Mouse (Mus musculus) 3134 (cell line): ENCODE measurements around the gene Gapdhs.
"Not testable (repeated sequence)": the region's sequence is repeated elsewhere in the genome, so short reads cannot be mapped to it uniquely, and the experiment has no call there.

Experiments used
- DNase-seq: peaks from one replicate; pipeline ENCODE4 v3.0.0-alpha.2; 2011; ENCODE audit warnings: low spot score; ENCODE audit not compliant: insufficient read length; ENCODE audit errors: extremely low read depth

Gapdhs gene

DNA sequence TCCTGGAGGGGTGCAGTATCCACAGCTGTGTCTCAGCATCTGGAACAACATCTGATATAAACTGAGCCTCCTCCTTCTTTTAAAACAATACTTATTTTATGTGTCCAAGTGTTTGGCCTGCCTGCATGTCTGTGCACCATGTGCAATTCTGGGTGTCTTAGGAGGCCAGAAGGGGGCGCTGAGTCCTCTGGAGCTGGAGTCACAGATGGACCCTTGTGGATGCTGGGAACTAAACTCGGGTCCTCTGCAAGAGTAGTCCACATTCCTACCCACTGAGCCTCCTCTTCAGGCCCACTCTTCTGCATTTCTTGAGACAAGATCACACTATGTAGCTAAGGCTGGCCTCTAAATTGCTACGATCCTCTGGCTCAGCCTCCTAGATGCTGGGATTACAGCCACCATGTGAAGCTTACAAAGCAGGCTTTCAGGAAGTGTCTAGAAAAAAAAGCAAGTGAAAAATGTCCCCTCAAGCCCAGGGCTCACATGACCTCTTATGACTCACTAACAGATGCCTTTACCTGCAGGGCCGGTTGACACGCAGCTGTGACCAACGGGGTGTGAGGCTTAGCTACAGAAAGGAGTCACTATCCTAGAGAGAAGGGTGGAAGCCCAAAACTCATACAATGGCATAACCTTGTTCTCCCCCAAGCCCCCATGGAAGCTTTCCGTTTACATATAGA is 4.2 kb upstream of the Gapdhs start:
- DNase-seq, result no peak

DNA sequence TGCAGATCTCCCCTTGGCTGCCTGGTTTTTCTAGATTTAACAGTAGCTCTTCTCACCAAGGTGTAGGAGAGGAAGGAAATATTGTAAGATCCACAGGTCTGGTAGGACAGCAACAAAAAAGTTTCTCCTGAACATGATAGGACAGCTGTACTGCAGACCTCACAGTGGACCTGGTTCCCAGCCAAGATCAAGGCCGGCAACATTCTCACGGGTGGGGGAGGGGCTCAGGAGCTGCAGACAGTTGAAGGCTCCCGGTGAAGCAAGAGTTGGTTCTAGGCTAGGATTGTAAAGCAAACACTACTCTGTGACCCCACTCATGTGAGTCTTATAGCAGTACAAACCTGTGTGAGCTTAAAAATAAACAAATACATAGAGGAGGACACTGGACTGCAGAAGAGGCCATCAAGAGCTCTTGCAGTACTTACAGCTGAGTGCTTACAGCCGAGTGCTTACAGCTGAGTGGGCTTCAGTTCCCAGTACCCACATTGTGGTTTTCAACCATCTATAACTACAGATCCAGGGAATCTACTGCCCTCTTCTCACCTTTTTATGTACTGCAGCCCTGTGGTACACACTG is 629 bp upstream of the Gapdhs start:
- DNase-seq, result no peak

DNA sequence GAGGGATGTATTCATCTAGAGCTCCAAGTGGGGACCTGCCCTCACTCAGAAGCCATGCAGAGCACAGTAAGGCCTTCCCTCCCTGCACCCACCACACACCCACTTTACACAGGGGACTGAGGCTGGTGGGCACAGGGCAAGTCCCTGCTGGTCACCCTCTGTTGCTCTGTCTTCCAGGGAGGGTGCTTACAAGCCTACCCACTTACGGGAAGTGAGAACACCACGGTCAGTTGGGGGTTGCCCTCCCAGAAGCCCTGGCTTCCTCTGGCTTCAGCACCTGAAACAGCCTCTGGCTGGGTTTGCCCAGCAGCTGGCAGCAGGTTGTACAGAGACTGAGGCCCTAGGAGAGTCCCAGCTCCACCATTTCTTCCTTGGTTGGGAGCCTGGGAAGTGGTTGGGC is 911 bp downstream of the Gapdhs start:
- not testable (repeated sequence) for DNase-seq

DNA sequence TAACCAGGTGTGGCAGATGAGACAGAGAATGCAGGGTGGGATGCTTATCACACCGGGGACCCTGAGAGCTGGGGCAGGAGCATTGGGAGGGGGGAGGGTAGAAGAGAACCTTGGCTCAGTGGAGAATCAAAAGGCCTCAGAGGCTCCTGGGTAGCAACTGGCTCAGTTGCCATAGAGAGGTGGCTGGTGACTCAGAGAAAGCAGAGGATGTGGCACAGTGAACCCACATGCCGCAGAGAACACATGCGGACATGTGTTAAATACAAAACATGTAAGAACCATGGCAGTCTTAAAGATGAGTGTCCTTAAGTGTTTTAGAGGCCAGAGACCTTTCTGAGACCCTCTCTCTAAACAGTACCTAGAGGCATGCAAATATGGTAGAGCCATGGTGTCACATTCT is 7.3 kb downstream of the Gapdhs start:
- no peak for DNase-seq

DNA sequence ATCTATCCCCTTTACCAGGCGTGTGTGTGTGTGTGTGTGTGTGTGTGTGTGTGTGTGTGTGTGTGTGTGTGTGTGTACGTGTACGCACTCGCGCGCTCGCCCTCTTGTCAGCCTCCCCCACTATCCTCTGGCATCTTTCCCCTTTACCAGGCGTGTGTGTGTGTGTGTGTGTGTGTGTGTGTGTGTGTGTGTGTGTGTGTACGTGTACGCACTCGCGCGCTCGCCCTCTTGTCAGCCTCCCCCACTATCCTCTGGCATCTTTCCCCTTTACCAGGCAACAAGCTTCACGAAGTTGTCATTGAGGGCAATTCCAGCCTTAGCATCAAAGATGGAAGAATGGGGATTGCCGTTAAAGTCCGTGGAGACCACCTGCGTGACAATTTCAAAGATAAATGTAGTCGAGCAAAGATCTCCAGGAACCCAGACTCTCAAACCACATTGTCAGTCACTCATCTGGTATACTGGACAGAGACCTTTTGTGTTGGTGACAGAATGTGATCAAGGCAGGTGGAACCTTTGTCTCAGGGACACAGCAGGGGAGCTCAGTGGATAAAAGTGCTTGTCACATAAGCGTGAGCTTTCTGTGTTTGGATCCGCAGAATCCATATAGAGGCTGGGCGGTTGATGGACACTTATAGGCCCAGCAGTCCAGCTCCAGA is 13.3 kb downstream of the Gapdhs start:
- DNase-seq, result not testable (repeated sequence)

DNA sequence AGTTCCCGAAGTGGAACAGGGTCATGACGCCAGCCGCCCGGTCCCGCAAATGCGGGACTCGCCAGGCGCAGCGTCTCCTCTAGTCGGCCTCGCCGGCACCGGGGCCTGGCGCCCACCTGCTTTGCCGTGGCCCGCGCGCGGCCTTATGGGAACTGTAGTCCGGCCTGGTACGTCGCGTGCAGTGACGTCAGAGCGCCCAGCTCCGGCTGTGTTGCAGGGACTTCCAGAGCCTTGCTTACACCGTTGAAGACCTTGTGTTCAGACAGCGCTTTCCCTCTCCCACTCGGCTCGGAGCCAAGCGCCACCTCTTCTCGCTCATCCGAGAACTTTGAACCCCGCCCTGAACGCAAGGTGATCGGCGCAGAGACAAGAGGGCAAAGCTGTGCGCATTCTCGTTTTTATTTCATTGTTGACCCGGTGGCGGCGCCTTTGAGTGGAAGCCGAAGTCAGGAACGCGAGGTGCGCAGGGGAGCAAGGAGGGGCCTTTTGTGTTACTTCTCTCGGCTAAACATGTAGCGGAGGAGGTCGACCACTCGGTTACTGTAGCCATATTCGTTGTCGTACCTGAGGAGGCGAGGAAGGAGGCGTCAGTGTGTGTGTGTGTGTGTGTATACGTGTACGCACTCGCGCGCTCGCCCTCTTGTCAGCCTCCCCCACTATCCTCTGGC is 14.0 kb downstream of the Gapdhs start, which contains the start of gene Tmem147:
Gene Tmem147, minus strand, starts transcription at position 145 of the 668 bp plus-strand sequence.
- DNase-seq, result peak; percentile 94

DNA sequence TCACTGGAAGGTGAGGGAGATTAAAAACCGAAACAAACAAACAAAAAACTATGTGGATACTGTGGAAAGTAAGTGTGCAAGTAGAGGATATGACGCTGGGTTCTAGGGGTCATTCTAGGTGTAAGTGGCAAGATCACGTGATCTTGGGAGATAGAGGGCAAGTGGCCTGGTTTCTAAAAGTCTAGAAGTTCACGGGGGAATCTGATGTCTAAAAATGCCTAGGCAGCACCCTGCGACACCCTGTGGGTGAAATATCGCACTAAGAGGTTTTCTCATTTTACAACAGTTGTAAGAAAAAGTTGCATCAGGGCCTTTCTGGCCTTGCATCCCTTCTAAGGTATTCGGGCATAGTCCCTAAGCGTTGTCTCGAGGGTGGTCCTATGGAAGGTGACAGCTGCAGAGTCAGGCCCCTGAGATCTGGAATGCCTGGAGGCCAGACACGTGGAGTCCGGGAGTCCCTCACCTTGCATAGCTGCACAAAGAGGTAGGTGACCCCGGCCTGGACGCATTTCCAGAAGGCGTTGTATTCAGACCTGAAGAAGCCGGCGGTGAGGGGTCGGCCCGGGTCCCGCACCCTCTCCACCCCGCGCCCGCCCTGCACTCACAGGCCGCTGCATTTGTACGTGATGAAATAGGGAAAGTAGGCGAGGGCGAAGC is 14.6 kb downstream of the Gapdhs start:
- no peak for DNase-seq

DNA sequence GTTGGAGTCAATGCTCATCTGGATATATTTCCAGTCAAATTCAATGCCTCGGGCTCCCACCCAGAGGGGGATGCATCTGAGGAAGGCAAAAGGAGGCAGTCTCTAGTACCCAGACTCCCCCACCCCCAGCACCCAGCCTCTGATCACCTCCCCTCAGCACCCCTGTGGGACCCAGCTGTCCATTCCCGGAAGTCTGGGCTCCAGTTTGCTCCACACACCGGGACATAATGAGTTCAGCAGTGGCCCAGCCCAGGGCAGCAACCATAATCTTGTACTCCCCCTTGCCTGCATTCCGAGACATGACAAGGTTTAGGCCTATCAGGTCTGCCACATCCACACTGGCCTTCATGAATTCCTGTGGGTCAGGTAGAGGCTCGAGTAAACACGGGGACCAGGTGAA is 15.3 kb downstream of the Gapdhs start:
- no peak for DNase-seq

DNA sequence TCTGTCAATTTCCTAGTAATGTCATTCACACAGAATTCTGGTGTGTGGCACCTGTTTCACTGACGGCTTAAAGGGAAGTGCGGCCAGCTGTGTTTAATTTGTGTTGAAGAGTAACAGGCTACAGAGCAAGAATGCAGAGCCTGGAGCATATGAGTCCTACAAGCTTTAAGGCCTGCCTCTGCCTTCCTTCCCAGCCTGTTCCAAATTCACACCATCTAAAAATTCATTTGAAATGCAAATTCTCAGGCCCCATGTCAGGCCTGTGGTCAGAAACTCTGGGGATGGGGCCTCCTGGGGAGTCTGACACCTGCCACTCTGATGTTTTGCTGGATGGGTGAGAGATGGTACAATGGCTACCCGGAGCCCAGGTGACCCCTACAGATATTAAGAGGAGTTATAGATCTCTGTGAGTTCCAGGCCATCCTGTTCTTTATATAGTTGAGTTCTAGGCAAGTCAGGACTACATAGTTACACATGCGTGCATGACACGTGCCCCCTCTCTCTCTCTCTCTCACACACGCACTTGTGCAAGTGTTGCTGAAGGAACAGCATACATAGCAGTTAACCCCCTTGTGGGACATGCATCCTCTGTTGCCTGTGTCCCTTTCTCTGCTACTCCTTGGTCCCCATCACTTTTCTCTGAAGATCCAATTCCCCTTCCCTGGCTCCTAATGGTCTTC is 20.1 kb downstream of the Gapdhs start:
- DNase-seq, result no peak

DNA sequence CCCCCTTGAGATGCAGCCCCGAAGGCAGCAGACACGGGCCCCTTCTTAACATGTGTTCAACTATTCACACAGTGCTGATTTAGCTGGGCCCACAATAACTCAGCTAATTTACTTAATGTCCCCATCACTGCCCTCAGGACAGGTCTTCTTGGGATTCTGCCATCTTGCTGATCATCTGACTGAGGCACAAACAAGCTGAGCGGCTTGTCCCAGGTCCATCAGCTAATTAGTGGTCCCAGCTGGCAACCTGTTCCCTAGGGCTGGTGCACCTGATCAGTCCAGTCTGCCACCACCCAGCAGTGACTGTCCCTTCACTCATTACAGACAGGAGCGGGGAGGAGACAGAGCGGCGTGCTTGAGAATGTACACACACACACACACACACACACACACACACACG is 22.2 kb downstream of the Gapdhs start:
- DNase-seq, result no peak

DNA sequence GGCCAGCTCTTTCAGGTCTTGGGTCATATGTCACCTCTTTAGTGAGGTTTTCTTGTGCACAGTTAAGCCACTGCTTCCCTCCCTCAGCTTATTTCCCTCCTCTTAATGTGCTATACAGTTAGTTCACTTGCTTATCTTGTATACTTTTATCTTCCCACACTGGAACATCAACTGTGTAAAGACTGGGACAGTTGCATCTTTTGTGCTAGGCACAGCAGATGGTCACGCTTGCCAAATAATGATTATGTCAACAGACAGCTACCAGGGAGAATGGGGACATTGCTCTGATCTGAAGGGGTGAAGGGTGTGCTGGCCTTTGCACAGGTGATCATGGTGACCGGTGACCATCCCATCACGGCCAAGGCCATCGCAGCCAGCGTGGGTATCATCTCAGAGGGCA is 23.8 kb downstream of the Gapdhs start:
- no peak for DNase-seq

DNA sequence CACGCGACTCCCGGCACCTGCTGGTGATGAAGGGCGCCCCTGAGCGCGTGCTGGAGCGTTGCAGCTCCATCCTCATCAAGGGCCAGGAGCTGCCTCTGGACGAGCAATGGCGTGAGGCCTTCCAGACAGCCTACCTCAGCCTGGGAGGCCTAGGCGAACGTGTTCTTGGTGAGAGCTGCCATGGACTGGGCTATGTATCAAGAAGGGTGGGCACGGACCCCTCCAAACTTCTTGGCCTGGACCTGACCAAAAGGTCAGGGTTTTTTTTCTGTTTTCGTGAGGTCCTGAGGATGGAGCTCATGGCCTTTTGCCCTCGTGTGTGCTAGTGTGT is 25.8 kb downstream of the Gapdhs start:
- DNase-seq, result no peak

DNA sequence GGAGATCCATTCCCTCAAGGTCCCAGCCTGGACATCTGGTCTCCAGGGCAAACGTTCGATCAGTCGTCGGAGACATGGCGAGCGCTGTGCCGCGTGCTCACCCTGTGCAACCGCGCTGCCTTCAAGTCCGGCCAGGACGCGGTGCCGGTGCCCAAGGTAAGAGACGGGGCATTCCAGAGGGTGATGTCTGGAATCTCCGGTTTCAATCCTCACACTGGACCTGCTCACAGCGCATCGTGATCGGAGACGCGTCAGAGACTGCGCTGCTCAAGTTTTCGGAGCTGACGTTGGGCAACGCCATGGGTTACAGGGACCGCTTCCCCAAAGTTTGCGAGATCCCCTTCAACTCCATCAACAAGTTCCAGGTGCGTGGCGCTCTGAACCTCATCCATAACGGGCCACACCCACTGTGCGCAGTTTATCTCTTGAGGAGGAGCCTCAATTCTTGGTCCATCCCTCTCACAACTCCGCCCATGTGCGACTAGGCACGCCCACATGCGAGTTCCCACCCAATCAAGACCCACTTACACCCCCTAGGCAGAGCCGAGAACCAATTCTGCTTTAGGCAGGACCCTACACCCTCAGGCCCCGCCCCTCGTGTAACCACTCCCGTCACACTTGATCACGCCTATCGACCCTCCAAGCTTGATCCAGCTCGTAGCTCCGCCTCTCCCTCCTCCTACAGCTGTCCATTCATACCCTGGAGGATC is 26.3 kb downstream of the Gapdhs start:
- no peak for DNase-seq

DNA sequence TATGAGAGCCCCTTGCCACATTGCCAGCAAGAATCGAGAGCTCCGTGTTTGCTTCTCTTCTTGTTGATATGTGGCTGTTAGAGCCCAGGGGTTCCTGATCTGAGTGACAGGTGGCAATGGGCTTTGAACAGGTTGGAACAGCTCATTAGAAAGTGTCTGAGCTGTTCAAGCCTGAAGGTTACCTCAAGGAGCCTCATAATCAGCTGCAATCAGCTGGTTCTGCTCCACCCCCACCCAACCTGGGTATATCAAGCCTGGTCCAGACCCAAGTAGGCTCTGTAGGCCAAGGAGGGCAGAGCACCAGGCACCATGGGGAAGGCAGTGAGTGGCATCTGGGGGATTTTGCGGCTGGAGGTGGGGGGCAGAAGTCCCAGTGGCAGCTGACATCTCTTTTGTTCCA is 31.5 kb downstream of the Gapdhs start, which contains the start of gene Atp4a:
Gene Atp4a, plus strand, starts transcription at position 268 of the 400 bp plus-strand sequence.
- no peak for DNase-seq

DNA sequence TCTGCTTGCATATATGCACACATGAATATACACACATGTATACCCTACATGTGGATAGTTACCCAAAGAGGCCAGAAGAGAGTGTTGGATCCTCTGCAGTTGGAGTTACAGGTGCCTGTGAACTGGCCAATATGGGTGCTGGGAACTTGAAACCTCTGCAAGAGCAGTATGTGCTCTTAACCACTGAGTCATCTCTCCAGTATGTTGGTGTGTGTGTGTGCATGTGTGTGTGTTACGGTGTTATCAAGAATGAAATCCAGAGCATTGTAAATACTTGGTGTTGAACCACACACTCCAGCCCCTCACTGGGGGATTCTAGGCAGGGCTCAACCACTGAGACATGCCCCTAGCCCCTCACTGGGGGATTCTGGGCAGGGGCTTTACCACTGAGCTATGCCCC is 36.0 kb downstream of the Gapdhs start:
- no peak for DNase-seq

DNA sequence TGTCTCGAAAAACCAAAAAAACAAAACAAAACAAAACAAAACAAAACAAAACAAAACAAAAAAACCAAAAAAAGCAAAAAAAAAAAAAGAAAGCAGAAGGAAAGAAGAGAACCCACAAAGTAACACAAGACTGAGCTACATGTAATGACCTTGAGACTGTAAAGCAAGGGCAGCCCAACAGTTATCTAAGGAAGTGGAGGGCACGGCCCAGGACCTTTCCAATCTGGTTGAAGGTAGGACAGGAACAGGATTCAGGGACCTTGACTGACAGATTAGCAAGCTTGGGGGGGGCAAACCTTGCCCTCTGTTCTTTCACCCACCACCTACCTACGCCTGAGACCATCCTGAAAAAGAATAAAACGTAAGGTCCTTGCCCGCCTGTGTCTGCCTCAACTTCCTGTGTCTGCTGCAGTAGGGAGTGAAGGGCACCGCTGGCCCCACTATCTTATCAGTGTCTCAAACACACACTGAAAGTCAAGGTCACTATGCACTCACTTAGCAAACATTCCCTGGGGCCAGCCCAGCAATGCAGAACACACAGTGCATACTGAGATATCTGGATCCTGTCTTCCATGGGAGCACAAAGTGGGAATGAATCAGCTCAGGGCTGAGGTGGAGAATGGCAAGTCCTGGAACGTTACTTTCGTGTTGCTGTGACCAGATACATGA is 37.1 kb downstream of the Gapdhs start:
- no peak for DNase-seq

DNA sequence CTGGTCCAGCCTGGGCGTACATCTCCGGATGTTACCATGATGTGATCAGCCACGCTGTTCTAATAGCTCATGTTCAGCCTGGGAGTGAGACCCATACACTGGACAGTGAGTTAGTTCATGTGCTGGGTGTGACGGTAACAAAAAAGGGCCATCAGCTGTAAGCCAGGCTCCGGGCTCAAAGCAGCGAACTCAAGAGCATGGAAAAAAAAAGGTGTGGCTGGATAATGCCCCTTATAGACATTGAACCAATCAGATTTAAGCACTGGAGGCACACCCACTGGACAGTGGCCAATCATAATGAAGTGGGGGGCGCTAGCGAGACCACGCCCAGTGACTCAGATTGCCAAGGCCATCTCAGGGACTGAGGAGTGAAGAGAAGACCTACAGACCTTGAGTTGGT is 44.9 kb downstream of the Gapdhs start, which contains the start of gene 2200002J24Rik:
Gene 2200002J24Rik, plus strand, starts transcription at position 338 of the 400 bp plus-strand sequence.
- peak; percentile 27 for DNase-seq

DNA sequence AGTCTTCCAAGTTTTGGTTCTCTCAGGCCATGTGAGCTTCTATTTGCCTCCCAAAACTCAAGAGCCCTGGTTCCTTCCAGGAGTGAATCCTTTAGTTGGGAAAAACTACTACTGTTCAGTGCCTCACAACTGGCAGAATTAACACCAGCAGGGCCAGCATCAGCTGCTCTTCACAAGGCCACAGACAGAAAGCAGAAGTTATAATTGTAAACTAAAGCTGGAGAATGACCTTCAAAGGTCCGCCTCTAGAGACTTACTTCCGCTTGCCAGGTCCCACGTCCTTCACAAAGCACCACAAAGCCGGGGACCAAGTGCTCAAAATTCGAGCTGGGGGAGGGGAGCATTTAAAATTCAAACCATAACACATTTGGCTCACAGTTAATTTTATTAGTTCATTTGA is 45.4 kb downstream of the Gapdhs start:
- DNase-seq, result no peak

DNA sequence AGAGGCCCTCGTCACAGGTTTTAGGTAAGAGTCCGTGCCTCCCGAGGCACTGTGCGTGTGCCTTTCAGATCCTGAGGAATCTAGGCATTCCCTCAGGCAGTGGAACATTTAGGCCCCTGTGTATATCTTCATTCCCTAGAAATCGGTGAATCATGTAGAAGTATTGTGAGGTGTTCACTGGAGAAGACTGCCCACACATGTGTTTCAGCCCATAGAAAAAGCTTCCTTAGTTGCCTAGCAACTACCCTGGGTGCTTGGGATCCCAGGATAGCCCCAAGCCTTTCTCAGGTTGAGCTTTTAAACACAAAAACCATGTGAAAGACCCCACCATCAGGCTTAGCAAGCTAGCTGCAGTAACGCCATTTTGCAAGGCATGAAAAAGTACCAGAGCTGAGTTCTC is 55.2 kb downstream of the Gapdhs start:
- DNase-seq, result no peak
